Mouse (Mus musculus) E14TG2a.4 (cell line): ENCODE measurements at regions not wholly inside any gene's neighbourhood (a gene's known extent, or its start where the extent isn't known, plus 50 kb on each side); places are given as distances from the start of the nearest gene placed in this dataset.

Experiments
- CTCF ChIP-seq: conservative IDR thresholded peaks from 2 replicates; pipeline ENCODE4 v1.5.1; 2014; ENCODE audit warnings: low read length
- POU5F1 ChIP-seq: IDR thresholded peaks from 2 replicates; pipeline ENCODE4 v1.6.1; 2014; ENCODE audit warnings: low read length, borderline replicate concordance

DNA sequence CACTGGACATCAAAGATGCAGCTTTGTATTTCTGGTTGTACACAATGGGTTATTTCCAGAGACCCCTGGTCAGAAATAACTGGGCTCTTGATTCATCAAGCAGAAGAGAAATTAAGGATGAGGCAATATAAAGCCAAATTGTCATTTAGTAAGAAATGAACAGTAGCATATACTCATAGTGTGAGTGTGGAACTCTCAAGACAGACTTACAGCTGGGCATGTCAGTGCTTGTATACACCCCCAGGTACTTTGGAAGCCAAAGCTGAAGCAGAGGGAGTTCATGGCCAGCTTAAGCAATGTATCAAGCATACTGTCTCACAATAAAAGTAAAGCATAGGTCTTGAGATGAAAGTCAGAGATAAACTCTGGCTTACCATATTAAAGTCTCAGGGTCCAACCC, 155.7 kb downstream of the Hira start:
- TF ChIP-seq CTCF (no peak), POU5F1 (no peak)
